Mouse (Mus musculus) kidney, adult 11 months (tissue): ENCODE measurements around the gene Ndnf.

Experiments
- DNase-seq: peaks from one replicate; pipeline ENCODE4 v3.0.0; 2022

Ndnf gene

DNA sequence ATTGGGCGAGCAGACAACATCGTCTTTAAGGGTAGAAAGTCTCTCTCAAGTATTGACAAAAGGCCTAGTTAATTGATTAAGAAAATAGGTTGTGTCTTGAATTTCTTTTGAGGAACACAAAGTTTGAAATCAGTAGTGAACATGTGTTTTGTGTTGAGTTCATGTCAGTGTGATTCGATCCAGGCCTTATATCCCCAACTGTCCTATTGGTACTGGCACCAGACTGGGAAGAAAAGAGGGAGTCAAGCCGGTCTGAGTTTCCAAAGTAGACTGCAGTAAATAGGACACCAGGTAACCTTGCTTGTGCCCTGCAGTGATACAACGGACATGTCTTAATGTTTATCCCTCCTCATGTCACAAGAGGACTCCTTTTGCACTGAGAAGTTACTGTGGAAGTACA lies 87.8 kb downstream of the Ndnf start:
- no peak for DNase-seq

DNA sequence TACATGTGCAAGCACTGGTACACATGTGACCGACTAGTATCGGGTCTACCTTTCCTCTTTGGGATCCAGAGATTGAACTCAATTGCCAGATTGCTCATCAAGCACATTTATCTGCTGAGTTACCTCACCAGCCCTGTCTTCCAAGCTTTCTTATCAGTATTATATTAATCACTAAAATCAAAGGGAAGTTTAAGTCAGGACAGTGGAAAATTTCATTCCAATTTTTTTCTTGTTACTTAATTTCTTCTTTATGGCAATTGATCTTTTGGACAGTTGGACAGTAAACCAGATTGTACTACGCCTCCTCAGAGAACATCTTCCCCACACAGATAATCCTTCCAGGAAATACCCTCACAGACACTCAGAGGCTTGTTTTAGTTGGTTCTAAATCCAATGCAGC lies 88.7 kb downstream of the Ndnf start:
- DNase-seq = no peak
